Mouse (Mus musculus) embryonic facial prominence, embryonic 13.5 days (tissue): Measurements from ENCODE around the gene Nup160. TPM values are rescaled to one million over a fixed set of nuclear protein-coding genes. Genes with fewer than 3 reads are reported as not detected.

Experiments
- ATAC-seq: fragments of 200-750 bp; cut with Nextera tagmentation; 2 replicates; pipeline ENCODE4 v1.8.0; 2017; ENCODE audit warnings: low read depth; ENCODE audit not compliant: insufficient number of reproducible peaks, insufficient read depth, low FRiP score, low TSS enrichment
- H3K27ac ChIP-seq: fragments of 300-500 bp; sonication (generic); 2 replicates; pipeline ENCODE4 v1.5.1; 2015; ENCODE audit warnings: moderate library complexity, mild to moderate bottlenecking, inconsistent platforms
- H3K27me3 ChIP-seq: fragments of 300-500 bp; sonication (generic); 2 replicates; pipeline ENCODE4 v1.6.1; 2015; ENCODE audit warnings: mild to moderate bottlenecking, inconsistent platforms
- H3K36me3 ChIP-seq: fragments of 300-500 bp; sonication (generic); 2 replicates; pipeline ENCODE4 v1.6.1; 2015; ENCODE audit warnings: mild to moderate bottlenecking, inconsistent platforms
- H3K4me1 ChIP-seq: fragments of 300-500 bp; sonication (generic); 2 replicates; pipeline ENCODE4 v1.6.1; 2015; ENCODE audit warnings: inconsistent platforms
- H3K4me2 ChIP-seq: fragments of 300-500 bp; sonication (generic); 2 replicates; pipeline ENCODE4 v1.6.1; 2015; ENCODE audit warnings: moderate library complexity, mild to moderate bottlenecking, inconsistent platforms
- H3K4me3 ChIP-seq: fragments of 300-500 bp; sonication (generic); 2 replicates; pipeline ENCODE4 v1.5.1; 2015; ENCODE audit warnings: mild to moderate bottlenecking, inconsistent platforms
- H3K9ac ChIP-seq: fragments of 300-500 bp; sonication (generic); 2 replicates; pipeline ENCODE4 v1.6.1; 2015; ENCODE audit warnings: mild to moderate bottlenecking, inconsistent platforms
- H3K9me3 ChIP-seq: fragments of 300-500 bp; sonication (generic); 2 replicates; pipeline ENCODE4 v1.6.1; 2016; ENCODE audit warnings: inconsistent platforms
- WGBS: fragments of 180-500 bp; shearing (Covaris S2); methylation state at CpG from one replicate; pipeline ENCODE4 v1.1.7; 2015; ENCODE audit warnings: mixed read lengths; 5-methylcytosine and 5-hydroxymethylcytosine counted together
- polyA plus RNA-seq: library from polyadenylated mRNA; unstranded; fragments of >200 nt; fragmentation: Nextera tagmentation; extraction: Ambion mirVana; gene quantifications from 2 replicates; pipeline ENCODE4 v1.2.1, GENCODE M21; 2015

The Nup160 gene
- polyA plus RNA-seq, result 43.6 and 44.6 TPM in 2 replicates

DNA sequence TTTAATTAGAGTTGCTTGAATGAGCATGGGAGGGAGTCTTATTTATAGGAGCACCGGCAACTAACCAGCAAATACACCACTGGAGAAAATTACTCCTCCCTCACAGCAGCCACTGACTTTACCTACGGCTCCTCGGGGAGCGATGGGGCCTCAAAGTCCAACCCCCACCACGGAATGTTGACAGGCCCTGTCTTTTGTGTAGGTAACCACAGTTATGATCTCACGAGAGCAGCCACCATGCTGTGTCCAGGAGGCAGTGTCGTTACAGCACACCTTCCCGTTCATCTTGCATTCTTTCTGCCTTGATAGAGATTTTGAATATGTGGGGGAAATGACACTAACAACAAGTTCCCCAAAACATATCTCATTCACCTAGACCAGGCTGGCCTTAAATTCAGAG lies at the start of gene Nup160:
Gene Nup160 (plus strand): TSS at position 209 of the 400 bp plus-strand sequence.
- H3K4me3 ChIP-seq, result no peak within 1 kb of the TSS
- H3K9me3 ChIP-seq, result no peaks in the 10 kb centered on the region
- no peaks in the 10 kb centered on the region for H3K36me3 ChIP-seq
- H3K27me3 ChIP-seq, result no peaks in the 10 kb centered on the region
- H3K4me1 ChIP-seq, result peaks cover 16% of the 10 kb centered on the region
- WGBS, result 74% methylated on average over 8 of the region's 8 CpGs
- H3K4me2 ChIP-seq, result peak within 1 kb of the TSS; percentile 84; the same call in 1 of the 2 replicates
- H3K27ac ChIP-seq, result no peak within 1 kb of the TSS
- H3K9ac ChIP-seq, result no peak within 1 kb of the TSS
- ATAC-seq, result no peak

DNA sequence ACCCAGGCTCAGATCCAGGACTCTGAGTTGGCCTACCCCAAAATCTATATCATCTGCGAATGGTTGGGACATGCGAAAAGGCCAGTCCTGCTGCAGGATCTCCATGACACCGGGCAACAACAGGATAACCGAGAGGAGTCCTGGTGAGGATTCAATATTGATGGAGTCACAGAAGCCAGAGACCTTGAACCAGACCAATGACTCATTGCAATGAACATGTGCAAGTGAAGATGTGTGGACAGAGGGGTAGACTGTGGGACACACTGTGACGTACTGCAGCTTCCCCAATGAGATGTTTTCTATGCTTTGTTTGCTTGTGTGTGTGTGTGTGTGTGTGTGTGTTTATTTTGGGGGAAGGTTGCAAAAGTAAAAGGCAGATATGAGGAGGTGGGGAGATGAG lies 48.8 kb upstream of the Nup160 start:
- no peak overlapping the region for H3K27ac ChIP-seq
- no peak overlapping the region for H3K9ac ChIP-seq
- no peaks in the 10 kb centered on the region for H3K27me3 ChIP-seq
- peaks cover 7% of the 10 kb centered on the region; the same call in 1 of the 2 replicates for H3K4me1 ChIP-seq
- 89% methylated on average over 5 of the region's 5 CpGs for WGBS
- no peaks in the 10 kb centered on the region for H3K36me3 ChIP-seq
- no peak overlapping the region for H3K4me2 ChIP-seq
- no peak overlapping the region for H3K4me3 ChIP-seq
- no peaks in the 10 kb centered on the region for H3K9me3 ChIP-seq
- ATAC-seq, result no peak

DNA sequence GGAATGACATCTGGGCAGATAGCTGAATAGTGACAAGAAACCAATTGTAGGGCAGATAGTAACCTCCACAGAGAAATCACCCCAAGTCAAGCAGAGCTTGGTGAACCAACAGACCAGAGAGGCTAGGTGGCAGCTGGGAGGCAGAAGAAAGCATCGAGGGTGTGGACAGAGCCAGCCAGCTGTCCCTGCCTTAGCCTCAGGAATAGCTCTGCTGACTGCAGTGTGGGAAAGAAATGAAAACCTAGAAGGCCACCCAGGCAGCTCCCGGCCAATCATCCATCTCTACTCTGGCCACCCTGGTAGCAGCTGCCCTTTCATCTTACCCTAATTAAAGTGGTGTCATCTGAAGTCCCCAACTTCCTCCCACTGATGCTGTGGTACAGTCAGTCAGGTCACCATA lies 47.5 kb upstream of the Nup160 start:
- 63% methylated on average over 2 of the region's 2 CpGs for whole genome bisulfite sequencing
- no peak for ATAC-seq
- Histone ChIP-seq H3K9ac (no peak overlapping the region), H3K36me3 (no peaks in the 10 kb centered on the region), H3K9me3 (no peaks in the 10 kb centered on the region), H3K4me3 (no peak overlapping the region), H3K27ac (no peak overlapping the region), H3K27me3 (no peaks in the 10 kb centered on the region), H3K4me1 (0 out of 2 replicates have a peak, but pooled peaks cover 3% of the 10 kb centered on the region), H3K4me2 (no peak overlapping the region)

DNA sequence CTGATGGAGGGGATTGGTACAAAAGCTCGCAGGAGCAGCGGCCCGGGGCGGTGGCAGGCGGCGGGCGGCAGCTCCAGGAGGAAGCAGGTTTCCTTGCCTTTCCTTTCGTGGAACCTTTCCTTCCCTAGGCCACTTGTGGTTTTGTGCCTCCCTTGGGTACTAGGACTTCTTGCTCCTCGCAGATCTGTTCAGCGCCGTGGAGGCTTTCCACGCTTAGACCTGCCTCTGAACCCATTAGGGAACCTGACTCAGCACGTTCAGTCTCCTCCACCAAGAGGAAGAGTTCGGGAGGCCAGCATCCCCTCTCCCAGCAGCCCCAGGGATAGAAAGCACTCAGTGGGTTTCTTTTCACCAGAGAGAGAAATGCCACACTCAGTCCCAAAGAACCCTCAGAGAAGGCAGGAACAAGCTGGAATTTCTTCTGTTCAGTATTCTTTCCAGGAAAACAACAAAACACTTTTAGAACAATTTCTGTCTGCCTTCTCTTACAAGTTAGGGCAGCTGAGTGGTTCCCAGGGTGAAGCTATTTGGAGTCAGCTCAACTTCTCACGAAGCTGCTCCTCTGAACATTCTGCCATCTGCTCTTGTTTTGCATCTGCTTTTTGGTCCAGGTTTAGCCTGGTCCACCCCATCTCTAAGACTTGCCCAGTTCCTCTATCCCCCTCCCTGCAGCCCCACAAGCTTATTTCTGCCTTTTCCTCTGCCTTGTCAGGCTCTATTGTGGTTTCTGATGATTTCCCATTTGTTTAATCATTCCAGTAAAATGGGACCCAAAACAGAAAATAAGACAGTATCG lies 44.9 kb upstream of the Nup160 start:
- H3K9me3 ChIP-seq, result no peaks in the 10 kb centered on the region
- H3K27me3 ChIP-seq, result no peaks in the 10 kb centered on the region
- H3K4me2 ChIP-seq, result no peak overlapping the region
- 63% methylated on average over 16 of the region's 16 CpGs for WGBS
- H3K4me1 ChIP-seq, result 0 out of 2 replicates have a peak, but pooled peaks cover 3% of the 10 kb centered on the region
- no peak overlapping the region for H3K9ac ChIP-seq
- H3K36me3 ChIP-seq, result no peaks in the 10 kb centered on the region
- H3K27ac ChIP-seq, result no peak overlapping the region
- no peak for ATAC-seq
- H3K4me3 ChIP-seq, result no peak overlapping the region

DNA sequence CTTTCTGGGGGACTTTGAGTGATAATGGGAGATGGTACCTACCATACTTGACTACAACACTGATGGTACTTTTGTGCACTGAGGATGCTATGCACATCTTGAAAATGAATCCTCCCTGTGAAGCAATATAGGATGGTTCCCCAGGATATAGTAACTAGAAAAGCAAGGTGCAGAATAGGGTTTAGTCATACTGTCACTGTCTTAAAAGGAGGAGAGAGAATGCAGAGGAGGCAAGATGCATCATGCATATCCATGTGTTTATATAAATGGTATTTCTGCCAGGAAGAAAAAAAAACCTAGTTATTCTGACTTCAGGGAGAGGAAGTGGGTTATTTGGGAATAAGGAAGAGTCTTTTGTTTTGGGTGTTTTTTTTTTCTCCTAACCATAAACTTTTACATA lies 42.3 kb upstream of the Nup160 start:
- no peak overlapping the region for H3K9ac ChIP-seq
- H3K4me3 ChIP-seq, result no peak overlapping the region
- H3K27ac ChIP-seq, result no peak overlapping the region
- H3K36me3 ChIP-seq, result no peaks in the 10 kb centered on the region
- no peak for ATAC-seq
- 0 out of 2 replicates have a peak, but pooled peaks cover 3% of the 10 kb centered on the region for H3K4me1 ChIP-seq
- no peak overlapping the region for H3K4me2 ChIP-seq
- H3K27me3 ChIP-seq, result no peaks in the 10 kb centered on the region
- no peaks in the 10 kb centered on the region for H3K9me3 ChIP-seq

DNA sequence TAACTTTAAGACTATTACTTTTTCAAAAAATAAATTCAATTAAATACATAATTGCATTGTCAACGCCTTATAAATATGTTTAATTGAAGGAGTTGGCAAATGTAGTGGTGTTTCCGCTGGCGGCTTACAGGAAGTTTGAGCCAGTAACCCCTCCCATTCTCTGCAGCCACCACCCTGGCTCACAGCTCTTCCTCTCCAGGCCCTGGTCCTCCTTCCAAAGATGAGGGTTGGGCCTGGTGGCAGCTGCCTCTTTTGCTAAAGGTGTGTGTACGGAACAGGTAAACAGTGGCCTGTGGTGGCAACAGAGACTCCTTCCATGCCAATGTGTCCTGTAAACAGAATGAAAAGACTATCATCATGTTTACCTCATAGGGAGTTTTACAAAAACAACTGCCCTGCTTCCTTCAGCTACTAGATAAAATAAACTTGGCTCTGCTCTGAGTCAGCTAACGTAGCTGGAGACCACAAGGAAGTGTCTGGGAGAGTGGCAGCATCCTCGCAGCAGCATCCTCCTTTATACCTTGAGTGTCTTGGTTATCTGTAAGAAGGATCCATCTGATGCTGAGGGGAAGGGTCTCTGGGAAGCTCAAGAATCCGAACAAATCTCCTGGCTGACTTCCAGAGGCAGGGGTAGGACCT lies 41.8 kb upstream of the Nup160 start:
- Histone ChIP-seq H3K4me2 (no peak overlapping the region), H3K4me3 (no peak overlapping the region), H3K9ac (no peak overlapping the region), H3K36me3 (no peaks in the 10 kb centered on the region), H3K27ac (no peak overlapping the region), H3K27me3 (no peaks in the 10 kb centered on the region), H3K4me1 (peaks cover 6% of the 10 kb centered on the region; the same call in 1 of the 2 replicates), H3K9me3 (no peaks in the 10 kb centered on the region)
- 72% methylated on average over 7 of the region's 7 CpGs for WGBS
- ATAC-seq, result no peak

DNA sequence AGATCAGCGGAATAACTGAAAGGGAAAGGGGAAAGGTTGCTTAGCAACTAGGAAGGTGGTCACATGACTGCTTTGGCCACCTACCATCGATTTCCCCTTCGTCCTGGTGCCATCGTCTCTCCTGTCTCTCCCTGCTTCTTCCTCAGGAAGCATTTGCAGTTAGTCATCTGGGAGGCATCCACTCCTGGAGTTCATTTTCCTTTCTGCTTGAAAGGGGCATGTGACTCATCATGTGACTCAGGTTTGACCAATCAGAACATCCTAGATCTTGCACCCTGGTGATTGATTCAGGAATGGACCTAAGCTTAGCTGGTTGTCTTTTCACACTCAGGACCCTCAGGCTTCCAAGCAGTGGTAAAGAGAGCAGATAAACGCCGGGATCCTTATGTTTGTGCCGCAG lies 40.2 kb upstream of the Nup160 start:
- peaks cover 10% of the 10 kb centered on the region; the same call in 1 of the 2 replicates for H3K4me1 ChIP-seq
- no peak overlapping the region for H3K4me2 ChIP-seq
- H3K9me3 ChIP-seq, result no peaks in the 10 kb centered on the region
- H3K4me3 ChIP-seq, result no peak overlapping the region
- no peaks in the 10 kb centered on the region for H3K36me3 ChIP-seq
- no peak overlapping the region for H3K9ac ChIP-seq
- H3K27ac ChIP-seq, result no peak overlapping the region
- 86% methylated on average over 7 of the region's 7 CpGs for WGBS
- ATAC-seq, result no peak
- no peaks in the 10 kb centered on the region for H3K27me3 ChIP-seq

DNA sequence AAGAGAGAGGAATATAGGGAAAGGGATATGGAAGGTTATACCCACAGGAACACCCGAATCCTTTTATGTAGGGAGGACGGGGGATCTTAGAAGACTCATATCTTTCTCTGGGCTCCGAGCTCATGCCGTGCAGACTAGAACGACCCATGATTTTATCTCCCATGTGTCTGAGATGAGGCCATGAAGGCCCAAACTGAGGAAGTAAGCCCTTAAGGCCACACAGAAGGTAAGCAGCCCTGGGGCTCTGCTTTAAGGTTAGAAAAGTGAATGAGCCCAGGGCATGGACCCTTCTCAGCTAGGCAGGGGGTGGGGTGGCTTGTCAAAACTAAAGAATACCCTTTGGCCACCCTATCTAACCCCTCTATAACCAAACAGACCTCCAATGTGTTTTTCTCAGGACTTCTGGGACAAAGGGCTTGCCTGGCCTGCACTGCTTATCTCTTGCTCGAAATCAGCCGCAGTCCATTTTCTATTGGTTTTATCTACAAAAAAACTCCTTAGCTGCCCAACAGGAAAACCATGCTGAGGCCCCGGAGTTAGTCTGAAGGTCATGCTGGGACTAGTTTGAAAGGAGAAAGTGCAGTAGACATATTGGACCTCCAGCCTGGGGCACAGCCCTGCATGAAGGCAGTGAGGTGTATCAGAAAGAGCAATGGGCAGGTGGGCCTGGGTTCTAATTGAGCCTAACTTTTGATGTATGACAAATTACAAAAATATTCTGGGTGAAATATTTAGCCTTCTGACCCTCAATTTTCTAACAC lies 37.8 kb upstream of the Nup160 start:
- H3K4me3 ChIP-seq, result no peak overlapping the region
- H3K4me1 ChIP-seq, result peaks cover 7% of the 10 kb centered on the region; the same call in 1 of the 2 replicates
- H3K36me3 ChIP-seq, result no peaks in the 10 kb centered on the region
- no peak overlapping the region for H3K9ac ChIP-seq
- no peaks in the 10 kb centered on the region for H3K9me3 ChIP-seq
- H3K27me3 ChIP-seq, result no peaks in the 10 kb centered on the region
- no peak overlapping the region for H3K27ac ChIP-seq
- H3K4me2 ChIP-seq, result no peak overlapping the region
- WGBS, result 85% methylated on average over 8 of the region's 8 CpGs
- no peak for ATAC-seq

DNA sequence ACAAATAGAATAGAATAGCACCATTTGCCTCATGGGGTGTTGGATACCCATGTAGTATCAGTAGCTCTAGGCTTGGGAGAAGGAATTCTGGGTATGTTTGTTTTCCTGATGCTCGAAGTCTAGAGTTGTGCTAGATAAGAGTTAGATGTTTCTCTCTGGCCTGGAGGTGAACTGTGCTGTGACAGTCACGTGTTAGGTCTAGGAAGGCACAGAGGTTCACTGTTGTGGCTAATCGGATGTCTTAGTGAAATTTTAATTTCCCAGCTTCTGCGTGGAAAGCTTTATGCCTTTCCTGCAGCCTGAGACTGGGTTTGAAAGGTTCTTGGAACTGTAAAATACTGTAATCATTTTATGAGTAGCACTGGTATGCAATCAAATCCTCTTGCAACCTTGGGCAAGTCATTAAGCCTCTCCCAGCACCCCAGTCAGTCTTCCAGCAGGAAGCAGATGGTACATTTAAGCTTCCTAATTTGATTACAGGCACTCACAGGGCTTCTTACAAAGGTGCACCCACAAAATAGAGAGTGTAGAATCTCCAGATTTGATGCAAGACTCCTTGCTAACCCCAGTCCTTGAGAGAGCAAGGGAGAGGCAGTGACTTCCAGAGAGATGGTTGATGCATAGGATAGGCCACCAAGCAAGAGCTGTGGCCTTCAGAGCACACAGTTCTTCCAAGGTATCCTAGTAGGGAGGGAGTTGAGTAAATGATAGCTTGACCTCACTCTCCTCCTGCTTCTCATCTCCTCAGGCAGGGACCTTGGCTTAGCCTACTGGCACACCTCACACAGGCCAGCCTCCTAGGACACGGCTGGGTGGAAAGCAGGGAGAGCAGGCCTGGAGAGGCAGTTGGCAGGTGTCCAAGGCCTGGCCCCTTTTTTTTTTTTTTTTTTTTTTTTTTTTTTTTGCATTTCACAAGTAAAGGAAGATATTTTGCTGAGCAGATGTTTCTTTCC lies 37.0 kb upstream of the Nup160 start:
- 56% methylated on average over 5 of the region's 5 CpGs for WGBS
- no peaks in the 10 kb centered on the region for H3K9me3 ChIP-seq
- no peak overlapping the region for H3K4me3 ChIP-seq
- no peaks in the 10 kb centered on the region for H3K27me3 ChIP-seq
- no peak for ATAC-seq
- H3K4me2 ChIP-seq, result no peak overlapping the region
- H3K9ac ChIP-seq, result no peak overlapping the region
- H3K4me1 ChIP-seq, result peaks cover 7% of the 10 kb centered on the region; the same call in 1 of the 2 replicates
- no peak overlapping the region for H3K27ac ChIP-seq
- no peaks in the 10 kb centered on the region for H3K36me3 ChIP-seq

DNA sequence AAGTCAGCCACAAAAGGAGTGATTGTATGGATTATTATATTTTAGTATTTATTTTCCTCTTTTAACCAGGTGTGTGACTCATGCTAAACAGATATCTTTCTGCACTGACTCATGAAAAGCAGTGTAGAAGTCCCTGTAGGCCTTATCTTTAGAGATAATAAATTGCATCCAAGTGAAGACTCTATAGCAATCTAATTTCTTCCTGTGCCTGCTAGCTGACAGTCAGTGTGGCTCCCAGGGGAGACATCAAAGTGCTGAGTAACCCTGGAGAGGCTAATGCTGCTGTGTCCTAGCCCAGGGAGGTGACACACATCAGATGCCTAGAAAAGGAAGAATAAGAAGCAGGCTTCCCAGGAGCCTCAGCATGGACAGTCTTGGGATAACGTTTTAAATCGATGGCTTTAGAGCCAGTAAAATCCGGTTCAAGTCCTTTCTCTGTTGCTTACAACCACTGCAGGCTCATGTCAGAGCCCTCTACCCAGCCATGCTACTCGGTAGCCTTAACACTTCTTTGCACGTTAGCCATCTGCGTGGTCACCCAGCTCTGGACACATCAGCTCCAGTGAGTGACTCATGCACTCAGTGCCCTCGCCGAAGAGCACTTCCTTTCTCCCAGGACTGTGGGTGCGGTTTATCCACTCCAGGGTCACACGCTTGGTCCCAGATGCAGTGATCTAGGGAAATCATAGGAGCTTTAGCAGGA lies 35.9 kb upstream of the Nup160 start:
- no peak overlapping the region for H3K9ac ChIP-seq
- H3K4me2 ChIP-seq, result no peak overlapping the region
- WGBS, result 79% methylated on average over 10 of the region's 10 CpGs
- H3K36me3 ChIP-seq, result no peaks in the 10 kb centered on the region
- H3K4me3 ChIP-seq, result no peak overlapping the region
- peaks cover 7% of the 10 kb centered on the region; the same call in 1 of the 2 replicates for H3K4me1 ChIP-seq
- no peaks in the 10 kb centered on the region for H3K27me3 ChIP-seq
- ATAC-seq, result no peak
- H3K27ac ChIP-seq, result no peak overlapping the region
- no peaks in the 10 kb centered on the region for H3K9me3 ChIP-seq
